Mouse (Mus musculus) megakaryocyte, adult 5-6 weeks (primary cell): ENCODE measurements around the gene Dedd2. TPM values are rescaled to one million over a fixed set of nuclear protein-coding genes. Genes with fewer than 3 reads are reported as not detected.
A peak's percentile ranks its signal among the peaks of the same experiment; 100 is the strongest.

ENCODE experiments used
- ATAC-seq: 2 replicates; pipeline ENCODE4 v1.8.0; 2016; ENCODE audit warnings: mild to moderate bottlenecking, inconsistent platforms; ENCODE audit not compliant: poor library complexity, severe bottlenecking
- total RNA-seq, 2 experiments: library from RNA; stranded (forward) in 1 of 2; stranded (reverse) in 1 of 2; fragments of 153-499, 151-499 nt in 1 of 2; fragments of 221-1000, 200-1000 nt in 1 of 2; gene quantifications; 2 replicates each; pipeline versions ENCODE4 v1.2.3 to v1.2.4; 2015 to 2017

Gene Dedd2
- total RNA-seq, 2 experiments from 2014 or later = 14.5 to 18.8 TPM

- ATAC-seq = peak; percentile 70
Observed at GRCm38 (mm10) chr7:25219756-25220456, 509 bp downstream of the Dedd2 start.

GRCm38 (mm10) chr7:25219416-25219750 is 1.0 kb downstream of the Dedd2 start:
- ATAC-seq = no peak

- ATAC-seq = peak; percentile 4; the same call in 1 of the 2 replicates
Observed at GRCm38 (mm10) chr7:25218705-25219415, 1.6 kb downstream of the Dedd2 start.

- ATAC-seq = peak; percentile 43
Observed at GRCm38 (mm10) chr7:25217653-25218395, 2.6 kb downstream of the Dedd2 start.

- no peak for ATAC-seq
Observed at GRCm38 (mm10) chr7:25214172-25214571, 6.2 kb downstream of the Dedd2 start.

GRCm38 (mm10) chr7:25213099-25213498 is 7.3 kb downstream of the Dedd2 start:
- peak; percentile 61 for ATAC-seq

- ATAC-seq = no peak
Observed at GRCm38 (mm10) chr7:25210482-25210881, 9.9 kb downstream of the Dedd2 start.

GRCm38 (mm10) chr7:25209161-25209622 is 11.2 kb downstream of the Dedd2 start:
- no peak for ATAC-seq

- peak; percentile 33; the same call in 1 of the 2 replicates for ATAC-seq
Observed at GRCm38 (mm10) chr7:25206094-25206830, 14.2 kb downstream of the Dedd2 start.

GRCm38 (mm10) chr7:25205355-25206093 is 14.9 kb downstream of the Dedd2 start:
- ATAC-seq = peak; percentile 81

GRCm38 (mm10) chr7:25203624-25204023 is 16.8 kb downstream of the Dedd2 start:
- no peak for ATAC-seq

- ATAC-seq = no peak
Observed at GRCm38 (mm10) chr7:25197384-25198018, 22.9 kb downstream of the Dedd2 start.

- ATAC-seq = no peak
Observed at GRCm38 (mm10) chr7:25196107-25196506, 24.3 kb downstream of the Dedd2 start.

GRCm38 (mm10) chr7:25195148-25195547 is 25.3 kb downstream of the Dedd2 start:
- ATAC-seq = no peak

GRCm38 (mm10) chr7:25192110-25192509 is 28.3 kb downstream of the Dedd2 start:
- ATAC-seq = no peak

GRCm38 (mm10) chr7:25190806-25191205 is 29.6 kb downstream of the Dedd2 start:
- no peak for ATAC-seq

GRCm38 (mm10) chr7:25187662-25188650 is 32.5 kb downstream of the Dedd2 start:
- peak; percentile 100 for ATAC-seq

GRCm38 (mm10) chr7:25184091-25184490 is 36.3 kb downstream of the Dedd2 start:
- no peak for ATAC-seq
